Mouse (Mus musculus): ENCODE measurements around the gene Vwa2. TPM values are rescaled to one million over a fixed set of nuclear protein-coding genes. Genes with fewer than 3 reads are reported as not detected.

The Vwa2 gene
- polyA plus RNA-seq, 1 experiment from 2014 or later, result 16.1 TPM

DNA sequence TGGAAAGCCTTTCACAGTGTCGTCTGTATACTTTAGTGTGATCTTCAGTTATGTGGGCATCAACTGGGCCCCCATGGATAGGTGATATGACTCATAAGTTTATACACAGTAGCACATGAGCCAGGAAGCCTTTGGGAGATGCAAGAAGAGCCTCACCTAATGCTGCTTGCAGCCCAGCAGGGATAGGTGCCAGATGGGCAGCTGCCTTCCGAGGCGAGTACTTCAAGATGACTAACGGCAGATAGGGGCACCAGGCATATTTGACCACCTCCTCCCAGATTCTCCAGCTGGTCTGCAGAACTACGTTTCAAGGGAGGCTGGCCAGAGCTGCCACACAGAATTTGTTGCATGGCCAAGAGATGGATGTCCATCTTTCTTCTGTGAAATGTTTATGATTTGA is 19.3 kb downstream of the Vwa2 start:
- Histone ChIP-seq H3K9ac (ENCODE audit: low read depth, low read length) (no peak overlapping the region), H3K36me3 (ENCODE audit: control insufficient read depth, insufficient read depth, low read length) (no peaks in the 10 kb centered on the region), H3K4me1 (ENCODE audit: control insufficient read depth, insufficient read depth, low read length) (peaks cover 6% of the 10 kb centered on the region; the same call in 1 of the 2 replicates), H3K9me3 (ENCODE audit: control insufficient read depth, low read length) (no peaks in the 10 kb centered on the region), H3K27ac (ENCODE audit: low read depth, low read length) (no peak overlapping the region), H3K4me2 (replicated peaks; ENCODE audit: low read depth, low read length) (no peak overlapping the region), H3K27me3 (ENCODE audit: control insufficient read depth, insufficient read depth, low read length) (no peaks in the 10 kb centered on the region), H3K4me3 (ENCODE audit: low read length) (no peak overlapping the region)
- 62% methylated on average over 5 of the region's 5 CpGs for WGBS
- no peak for ATAC-seq (ENCODE audit: low FRiP score, low TSS enrichment)

DNA sequence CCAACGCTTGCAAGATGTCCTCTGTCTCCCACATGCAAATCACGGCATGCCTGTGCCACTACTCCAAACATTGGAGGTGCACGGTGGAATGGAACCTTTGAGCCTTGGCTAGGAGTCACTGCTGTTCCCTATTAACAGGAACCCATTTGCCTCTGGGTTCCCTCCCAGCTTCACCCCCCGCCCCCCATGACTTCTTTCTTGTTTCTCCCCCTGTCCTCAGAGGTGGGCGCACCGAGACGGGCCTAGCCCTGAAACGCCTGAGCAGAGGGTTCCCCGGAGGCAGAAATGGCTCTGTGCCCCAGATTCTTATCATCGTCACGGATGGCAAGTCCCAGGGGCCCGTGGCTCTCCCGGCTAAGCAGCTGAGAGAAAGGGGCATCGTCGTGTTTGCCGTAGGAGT is 23.6 kb downstream of the Vwa2 start:
- Histone ChIP-seq H3K27me3 (ENCODE audit: control insufficient read depth, insufficient read depth, low read length) (peaks cover 4% of the 10 kb centered on the region; the same call in 1 of the 2 replicates), H3K36me3 (ENCODE audit: control insufficient read depth, insufficient read depth, low read length) (no peaks in the 10 kb centered on the region), H3K4me1 (ENCODE audit: control insufficient read depth, insufficient read depth, low read length) (0 out of 2 replicates have a peak, but pooled peaks cover 4% of the 10 kb centered on the region), H3K4me2 (replicated peaks; ENCODE audit: low read depth, low read length) (no peak overlapping the region), H3K27ac (ENCODE audit: low read depth, low read length) (peak overlapping the region; percentile 51; the same call in 1 of the 2 replicates), H3K4me3 (ENCODE audit: low read length) (no peak overlapping the region), H3K9ac (ENCODE audit: low read depth, low read length) (no peak overlapping the region), H3K9me3 (ENCODE audit: control insufficient read depth, low read length) (no peaks in the 10 kb centered on the region)
- ATAC-seq (ENCODE audit: low FRiP score, low TSS enrichment), result peak; percentile 38
- WGBS, result 71% methylated on average over 16 of the region's 16 CpGs

DNA sequence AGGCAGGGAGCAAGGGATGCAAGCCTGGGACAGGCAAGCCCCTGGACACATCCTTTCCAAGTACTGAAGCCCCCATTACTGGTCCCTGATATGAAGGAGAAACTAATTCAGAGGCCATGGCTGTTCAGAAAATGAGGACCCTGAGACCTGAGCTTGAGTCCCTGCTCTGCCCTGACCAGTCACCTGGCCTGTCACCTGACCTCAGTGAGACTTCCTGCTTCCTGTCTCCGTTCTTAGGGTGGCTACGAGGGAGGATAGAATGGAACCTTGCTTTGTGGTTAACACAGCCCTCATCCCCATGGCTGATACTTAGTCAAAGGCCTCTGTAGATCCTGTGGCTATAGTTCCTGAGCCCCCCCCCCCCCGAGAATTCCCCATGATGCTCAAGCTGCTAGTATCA is 30.0 kb downstream of the Vwa2 start:
- Histone ChIP-seq H3K36me3 (ENCODE audit: control insufficient read depth, insufficient read depth, low read length) (no peaks in the 10 kb centered on the region), H3K27ac (ENCODE audit: low read depth, low read length) (no peak overlapping the region), H3K27me3 (ENCODE audit: control insufficient read depth, insufficient read depth, low read length) (peaks cover 4% of the 10 kb centered on the region; the same call in 1 of the 2 replicates), H3K9ac (ENCODE audit: low read depth, low read length) (no peak overlapping the region), H3K9me3 (ENCODE audit: control insufficient read depth, low read length) (no peaks in the 10 kb centered on the region), H3K4me1 (ENCODE audit: control insufficient read depth, insufficient read depth, low read length) (peaks cover 13% of the 10 kb centered on the region; the same call in 1 of the 2 replicates), H3K4me2 (replicated peaks; ENCODE audit: low read depth, low read length) (no peak overlapping the region), H3K4me3 (ENCODE audit: low read length) (no peak overlapping the region)
- ATAC-seq (ENCODE audit: low FRiP score, low TSS enrichment), result no peak
- 70% methylated on average over 3 of the region's 3 CpGs for WGBS

DNA sequence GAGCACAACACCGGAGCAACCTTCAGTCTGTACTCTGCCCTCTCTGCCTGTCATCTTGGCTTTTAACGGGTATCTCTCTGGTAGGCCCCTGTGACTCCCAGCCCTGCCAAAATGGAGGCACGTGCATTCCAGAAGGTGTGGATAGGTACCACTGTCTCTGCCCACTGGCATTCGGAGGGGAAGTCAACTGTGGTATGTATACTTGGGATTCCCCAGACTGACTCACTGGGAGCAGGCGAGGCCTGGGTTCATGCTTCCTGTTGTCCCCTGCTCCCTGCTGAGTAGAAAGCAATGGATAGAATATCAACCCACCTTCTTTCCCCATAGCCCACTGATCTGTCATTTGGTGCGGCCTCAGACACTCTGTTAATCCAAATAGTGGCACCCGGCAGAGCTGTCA is 31.3 kb downstream of the Vwa2 start:
- ATAC-seq (ENCODE audit: low FRiP score, low TSS enrichment), result no peak
- H3K27ac ChIP-seq (ENCODE audit: low read depth, low read length), result no peak overlapping the region
- H3K4me1 ChIP-seq (ENCODE audit: control insufficient read depth, insufficient read depth, low read length), result peaks cover 11% of the 10 kb centered on the region; the same call in 1 of the 2 replicates
- H3K27me3 ChIP-seq (ENCODE audit: control insufficient read depth, insufficient read depth, low read length), result peaks cover 4% of the 10 kb centered on the region; the same call in 1 of the 2 replicates
- H3K4me2 ChIP-seq (replicated peaks; ENCODE audit: low read depth, low read length), result no peak overlapping the region
- no peaks in the 10 kb centered on the region for H3K36me3 ChIP-seq (ENCODE audit: control insufficient read depth, insufficient read depth, low read length)
- WGBS, result 89% methylated on average over 7 of the region's 7 CpGs
- no peak overlapping the region for H3K9ac ChIP-seq (ENCODE audit: low read depth, low read length)
- H3K9me3 ChIP-seq (ENCODE audit: control insufficient read depth, low read length), result no peaks in the 10 kb centered on the region
- no peak overlapping the region for H3K4me3 ChIP-seq (ENCODE audit: low read length)

DNA sequence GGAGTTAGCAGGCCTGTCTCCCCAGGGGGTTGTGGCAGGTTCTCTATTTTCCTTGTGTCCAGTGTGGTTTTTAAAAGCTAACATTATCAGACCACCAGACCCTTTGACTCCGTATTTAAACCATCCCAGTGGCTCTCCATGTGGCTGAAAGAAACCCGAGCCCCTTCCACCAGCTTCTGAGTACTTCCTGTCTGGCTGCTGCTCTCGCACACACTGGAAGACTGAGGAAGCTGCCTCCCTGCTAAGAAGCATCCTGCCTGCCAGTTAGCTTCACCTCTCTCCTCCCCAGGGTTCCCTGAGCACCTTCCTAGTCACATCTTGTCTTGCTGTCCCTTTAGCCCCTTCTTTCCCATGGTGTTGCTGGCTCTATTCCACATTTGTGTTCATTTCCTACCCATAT is 33.8 kb downstream of the Vwa2 start:
- Histone ChIP-seq H3K27ac (ENCODE audit: low read depth, low read length) (no peak overlapping the region), H3K27me3 (ENCODE audit: control insufficient read depth, insufficient read depth, low read length) (no peaks in the 10 kb centered on the region), H3K4me3 (ENCODE audit: low read length) (no peak overlapping the region), H3K4me1 (ENCODE audit: control insufficient read depth, insufficient read depth, low read length) (peaks cover 12% of the 10 kb centered on the region; the same call in 1 of the 2 replicates), H3K4me2 (replicated peaks; ENCODE audit: low read depth, low read length) (no peak overlapping the region), H3K9me3 (ENCODE audit: control insufficient read depth, low read length) (no peaks in the 10 kb centered on the region), H3K9ac (ENCODE audit: low read depth, low read length) (no peak overlapping the region), H3K36me3 (ENCODE audit: control insufficient read depth, insufficient read depth, low read length) (no peaks in the 10 kb centered on the region)
- WGBS, result 21% methylated on average over 3 of the region's 3 CpGs
- ATAC-seq (ENCODE audit: low FRiP score, low TSS enrichment), result no peak

DNA sequence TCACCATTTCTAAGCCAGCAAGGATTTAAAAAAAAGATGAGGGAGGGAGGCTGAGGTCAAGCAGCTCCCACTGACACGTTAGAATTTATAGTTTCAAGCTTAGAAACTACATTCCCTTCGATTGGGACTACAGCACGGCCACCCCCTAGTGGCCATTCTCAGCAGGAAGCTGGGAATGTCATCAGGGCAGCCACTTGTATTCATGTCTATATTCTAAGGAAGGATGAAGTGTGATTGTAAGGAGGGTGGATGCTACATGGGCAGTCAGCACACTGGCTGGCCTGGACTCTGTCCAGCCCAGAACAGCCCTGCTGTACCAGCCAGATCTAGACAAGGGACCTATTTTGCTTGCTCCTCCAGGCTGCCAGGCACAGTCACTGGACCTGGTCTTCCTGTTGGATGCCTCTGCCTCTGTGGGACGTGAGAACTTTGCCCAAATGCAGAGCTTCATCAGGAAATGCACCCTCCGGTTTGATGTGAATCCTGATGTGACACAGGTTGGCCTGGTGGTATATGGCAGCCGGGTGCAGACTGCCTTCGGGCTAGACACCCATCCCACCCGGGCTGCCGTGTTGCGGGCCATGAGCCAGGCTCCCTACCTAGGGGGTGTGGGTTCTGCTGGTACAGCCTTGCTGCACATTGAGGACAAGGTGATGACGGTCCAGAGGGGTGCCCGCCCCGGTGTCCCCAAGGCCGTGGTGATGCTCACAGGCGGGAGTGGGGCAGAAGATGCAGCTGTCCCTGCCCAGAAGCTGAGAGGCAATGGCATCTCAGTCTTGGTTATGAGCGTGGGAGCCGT is 34.6 kb downstream of the Vwa2 start:
- H3K9ac ChIP-seq (ENCODE audit: low read depth, low read length), result no peak overlapping the region
- H3K4me3 ChIP-seq (ENCODE audit: low read length), result no peak overlapping the region
- H3K27ac ChIP-seq (ENCODE audit: low read depth, low read length), result no peak overlapping the region
- ATAC-seq (ENCODE audit: low FRiP score, low TSS enrichment), result peak; percentile 73
- peaks cover 3% of the 10 kb centered on the region; the same call in 1 of the 2 replicates for H3K36me3 ChIP-seq (ENCODE audit: control insufficient read depth, insufficient read depth, low read length)
- no peak overlapping the region for H3K4me2 ChIP-seq (replicated peaks; ENCODE audit: low read depth, low read length)
- H3K9me3 ChIP-seq (ENCODE audit: control insufficient read depth, low read length), result no peaks in the 10 kb centered on the region
- WGBS, result 74% methylated on average over 17 of the region's 17 CpGs
- H3K27me3 ChIP-seq (ENCODE audit: control insufficient read depth, insufficient read depth, low read length), result no peaks in the 10 kb centered on the region
- peaks cover 12% of the 10 kb centered on the region; the same call in 1 of the 2 replicates for H3K4me1 ChIP-seq (ENCODE audit: control insufficient read depth, insufficient read depth, low read length)

DNA sequence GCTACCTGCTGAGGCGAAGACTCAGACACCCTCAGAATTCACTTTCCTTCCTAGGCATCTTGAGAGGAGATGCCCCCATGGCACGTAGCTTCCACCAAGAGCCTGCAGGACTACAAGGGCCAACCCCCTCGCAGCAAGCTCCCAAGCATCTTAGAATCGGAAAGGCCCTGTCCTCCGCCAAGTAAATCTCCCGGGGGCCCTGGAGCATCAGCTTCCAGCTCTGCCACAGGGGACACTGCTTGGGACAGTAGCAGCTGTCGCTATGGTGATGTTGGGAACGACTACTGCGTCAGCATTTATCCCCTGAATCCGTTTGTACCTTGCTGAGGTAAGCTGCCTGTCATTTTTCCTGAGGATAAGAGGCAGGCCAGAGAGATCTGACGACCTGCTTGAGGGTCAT is 36.5 kb downstream of the Vwa2 start:
- WGBS, result 70% methylated on average over 11 of the region's 11 CpGs
- Histone ChIP-seq H3K9ac (ENCODE audit: low read depth, low read length) (no peak overlapping the region), H3K27ac (ENCODE audit: low read depth, low read length) (no peak overlapping the region), H3K27me3 (ENCODE audit: control insufficient read depth, insufficient read depth, low read length) (no peaks in the 10 kb centered on the region), H3K4me3 (ENCODE audit: low read length) (no peak overlapping the region), H3K9me3 (ENCODE audit: control insufficient read depth, low read length) (no peaks in the 10 kb centered on the region), H3K4me1 (ENCODE audit: control insufficient read depth, insufficient read depth, low read length) (peaks cover 14% of the 10 kb centered on the region; the same call in 1 of the 2 replicates), H3K36me3 (ENCODE audit: control insufficient read depth, insufficient read depth, low read length) (peaks cover 10% of the 10 kb centered on the region; the same call in 1 of the 2 replicates), H3K4me2 (replicated peaks; ENCODE audit: low read depth, low read length) (no peak overlapping the region)
- no peak for ATAC-seq (ENCODE audit: low FRiP score, low TSS enrichment)

DNA sequence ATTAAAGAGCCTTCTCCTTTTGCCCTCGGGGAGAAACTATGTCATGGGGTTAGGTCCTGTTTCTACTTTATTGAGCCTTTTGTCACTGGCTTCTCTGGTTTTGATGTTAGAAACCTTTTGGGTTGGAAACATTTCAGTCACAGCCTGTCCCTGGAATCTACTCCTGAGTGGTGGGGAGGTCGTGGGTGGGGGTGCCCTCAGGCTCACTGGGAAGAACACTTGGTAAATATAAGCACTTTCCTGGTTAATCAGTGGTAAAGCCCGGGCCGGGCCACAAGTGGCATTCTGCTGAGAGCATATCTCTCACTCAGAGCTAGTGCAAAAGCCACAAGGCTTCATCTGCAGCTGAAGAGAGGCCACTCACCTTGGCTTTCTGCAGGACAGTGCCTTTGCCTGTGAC is 39.7 kb downstream of the Vwa2 start:
- H3K9me3 ChIP-seq (ENCODE audit: control insufficient read depth, low read length), result no peaks in the 10 kb centered on the region
- peaks cover 8% of the 10 kb centered on the region; the same call in 1 of the 2 replicates for H3K4me1 ChIP-seq (ENCODE audit: control insufficient read depth, insufficient read depth, low read length)
- 65% methylated on average over 4 of the region's 4 CpGs for WGBS
- ATAC-seq (ENCODE audit: low FRiP score, low TSS enrichment), result no peak
- H3K27ac ChIP-seq (ENCODE audit: low read depth, low read length), result peak overlapping the region; percentile 62
- peaks cover 14% of the 10 kb centered on the region; the same call in 1 of the 2 replicates for H3K36me3 ChIP-seq (ENCODE audit: control insufficient read depth, insufficient read depth, low read length)
- no peaks in the 10 kb centered on the region for H3K27me3 ChIP-seq (ENCODE audit: control insufficient read depth, insufficient read depth, low read length)
- H3K9ac ChIP-seq (ENCODE audit: low read depth, low read length), result no peak overlapping the region
- H3K4me2 ChIP-seq (replicated peaks; ENCODE audit: low read depth, low read length), result no peak overlapping the region
- no peak overlapping the region for H3K4me3 ChIP-seq (ENCODE audit: low read length)

DNA sequence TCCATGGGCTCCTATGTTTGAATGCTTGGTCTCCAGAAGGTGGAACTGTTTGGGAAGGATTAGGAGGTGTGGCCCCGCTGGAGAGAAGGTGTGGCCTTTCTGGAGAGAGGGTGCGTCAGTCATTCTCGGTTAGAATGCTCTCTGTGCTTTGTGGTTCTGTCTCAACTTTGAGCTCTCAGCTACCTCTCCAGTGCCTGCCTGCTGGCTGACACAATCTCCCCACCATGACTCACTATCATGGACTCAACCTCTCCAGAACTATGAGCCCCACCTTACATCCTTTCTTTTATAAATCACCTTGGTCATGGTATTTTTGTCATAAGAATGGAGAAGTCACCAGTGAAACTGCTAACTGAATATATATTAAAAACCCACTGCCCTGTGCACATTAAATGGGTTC is 40.6 kb downstream of the Vwa2 start:
- Histone ChIP-seq H3K27ac (ENCODE audit: low read depth, low read length) (peak overlapping the region; percentile 62; the same call in 1 of the 2 replicates), H3K4me2 (replicated peaks; ENCODE audit: low read depth, low read length) (no peak overlapping the region), H3K27me3 (ENCODE audit: control insufficient read depth, insufficient read depth, low read length) (no peaks in the 10 kb centered on the region), H3K9ac (ENCODE audit: low read depth, low read length) (no peak overlapping the region), H3K9me3 (ENCODE audit: control insufficient read depth, low read length) (no peaks in the 10 kb centered on the region), H3K36me3 (ENCODE audit: control insufficient read depth, insufficient read depth, low read length) (peaks cover 14% of the 10 kb centered on the region; the same call in 1 of the 2 replicates), H3K4me1 (ENCODE audit: control insufficient read depth, insufficient read depth, low read length) (peaks cover 8% of the 10 kb centered on the region; the same call in 1 of the 2 replicates), H3K4me3 (ENCODE audit: low read length) (no peak overlapping the region)
- ATAC-seq (ENCODE audit: low FRiP score, low TSS enrichment), result no peak
- WGBS, result 98% methylated on average over 3 of the region's 3 CpGs

Data from kidney, embryonic 14.5 days (tissue).